Mouse (Mus musculus) spleen, postnatal 36 days (tissue): Measurements from ENCODE around the gene Hlcs.

Source experiments
- DNase-seq, 2 experiments: peaks; one replicate each; pipeline ENCODE4 v3.0.0; 2022; ENCODE audit warnings: low spot score in 2 of 2, mixed read lengths in 1 of 2

Hlcs gene

DNA sequence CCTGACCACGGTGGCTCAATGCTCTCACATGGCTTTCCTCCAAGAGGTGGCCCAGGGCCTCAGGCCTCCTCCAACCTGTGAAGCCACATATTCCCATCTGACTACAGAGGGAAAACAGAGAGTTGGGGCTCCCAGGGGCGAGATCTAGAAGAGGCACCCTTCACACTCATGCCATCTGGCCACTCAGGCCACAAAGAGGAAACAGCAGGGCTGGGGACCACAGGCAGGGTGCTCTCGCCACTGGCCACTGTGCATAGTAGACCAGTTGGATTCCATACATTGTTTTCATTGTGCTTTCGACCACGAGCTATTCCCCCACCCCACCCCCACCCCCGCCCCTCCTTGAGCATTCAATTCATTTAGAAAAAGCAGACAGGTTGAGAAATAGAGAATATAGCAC, 151.4 kb downstream of the Hlcs start:
- DNase-seq, result no peak

DNA sequence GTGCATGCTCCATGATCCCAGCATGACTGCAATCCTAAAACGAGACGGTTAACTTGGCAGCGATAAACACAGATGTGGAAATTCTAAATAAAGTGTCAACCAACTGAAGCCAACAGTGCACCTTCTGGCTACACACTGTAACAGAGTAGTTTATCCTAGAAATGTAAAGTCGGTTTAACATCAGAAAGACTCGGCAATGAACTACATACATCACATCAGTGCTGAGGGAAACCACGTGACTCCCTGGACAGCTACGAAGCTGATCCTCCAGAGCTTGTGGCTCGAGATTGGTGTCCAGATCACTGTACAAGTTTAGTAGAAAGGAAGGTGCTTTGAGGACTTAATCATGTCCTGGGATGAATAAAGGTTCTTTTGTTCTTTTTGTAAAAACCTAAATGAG, 155.6 kb downstream of the Hlcs start:
- no peak for DNase-seq

- DNase-seq, result no peak
Observed at GRCm38 (mm10) chr16:94155041-94155653, 158.2 kb downstream of the Hlcs start.

- DNase-seq, result peak; percentile 46 to 71
Observed at GRCm38 (mm10) chr16:94150125-94151103, 163.0 kb downstream of the Hlcs start.

- DNase-seq, result peak in 1 of 2 experiments; percentile 15
Observed at GRCm38 (mm10) chr16:94148139-94148538, 165.2 kb downstream of the Hlcs start.

DNA sequence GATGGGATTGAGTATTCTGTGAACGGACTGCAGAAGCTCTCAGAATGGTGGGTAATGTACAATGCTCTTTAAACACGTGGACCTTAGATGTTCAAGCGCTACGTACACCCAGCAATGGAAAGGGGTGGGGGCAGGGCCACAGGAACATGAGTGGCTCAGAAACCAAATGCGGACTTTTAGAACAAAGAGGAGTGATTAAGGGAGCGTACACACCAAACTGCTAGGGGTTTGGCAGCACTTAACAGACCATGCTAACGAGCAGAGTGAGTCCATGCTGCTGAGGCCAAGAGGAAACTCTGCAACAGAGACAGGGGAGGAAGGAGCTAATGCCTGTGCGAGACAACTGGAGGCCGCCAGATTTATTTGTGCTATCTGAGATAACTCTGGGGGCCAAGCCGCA, 170.0 kb downstream of the Hlcs start:
- no peak for DNase-seq

GRCm38 (mm10) chr16:94140746-94141145, 172.6 kb downstream of the Hlcs start:
- DNase-seq, result no peak

- DNase-seq, result no peak
Observed at GRCm38 (mm10) chr16:94134218-94134617, 179.2 kb downstream of the Hlcs start.

DNA sequence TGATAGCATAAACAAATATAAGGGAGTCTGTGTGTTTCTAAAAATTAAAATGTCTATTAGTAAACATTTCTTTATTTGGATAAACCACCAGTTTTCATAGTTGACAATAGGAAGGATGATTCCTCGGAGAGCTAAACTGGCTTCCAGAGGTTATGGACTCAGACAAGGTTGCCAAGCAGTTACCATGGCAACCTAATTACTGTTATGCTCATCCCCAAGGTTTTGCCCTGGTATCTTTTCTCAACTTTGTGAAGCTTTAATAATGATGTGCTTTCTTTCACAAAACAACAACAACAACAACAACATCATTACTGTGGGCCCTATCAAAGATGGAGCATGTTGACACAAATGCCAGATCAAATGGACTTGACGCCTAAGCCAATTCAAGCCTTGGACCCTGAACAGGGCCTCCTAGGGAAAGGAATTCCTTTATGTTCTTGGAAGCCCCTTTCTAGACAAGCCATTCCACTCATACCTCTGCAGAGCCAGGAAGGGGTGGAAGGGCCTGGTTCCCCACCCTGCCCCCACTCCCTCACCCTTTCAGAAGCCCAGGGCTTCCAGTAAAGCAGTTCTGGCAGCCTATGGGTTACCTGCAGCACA, 185.0 kb downstream of the Hlcs start:
- DNase-seq, result no peak

GRCm38 (mm10) chr16:94126200-94126599, 187.2 kb downstream of the Hlcs start:
- no peak for DNase-seq

DNA sequence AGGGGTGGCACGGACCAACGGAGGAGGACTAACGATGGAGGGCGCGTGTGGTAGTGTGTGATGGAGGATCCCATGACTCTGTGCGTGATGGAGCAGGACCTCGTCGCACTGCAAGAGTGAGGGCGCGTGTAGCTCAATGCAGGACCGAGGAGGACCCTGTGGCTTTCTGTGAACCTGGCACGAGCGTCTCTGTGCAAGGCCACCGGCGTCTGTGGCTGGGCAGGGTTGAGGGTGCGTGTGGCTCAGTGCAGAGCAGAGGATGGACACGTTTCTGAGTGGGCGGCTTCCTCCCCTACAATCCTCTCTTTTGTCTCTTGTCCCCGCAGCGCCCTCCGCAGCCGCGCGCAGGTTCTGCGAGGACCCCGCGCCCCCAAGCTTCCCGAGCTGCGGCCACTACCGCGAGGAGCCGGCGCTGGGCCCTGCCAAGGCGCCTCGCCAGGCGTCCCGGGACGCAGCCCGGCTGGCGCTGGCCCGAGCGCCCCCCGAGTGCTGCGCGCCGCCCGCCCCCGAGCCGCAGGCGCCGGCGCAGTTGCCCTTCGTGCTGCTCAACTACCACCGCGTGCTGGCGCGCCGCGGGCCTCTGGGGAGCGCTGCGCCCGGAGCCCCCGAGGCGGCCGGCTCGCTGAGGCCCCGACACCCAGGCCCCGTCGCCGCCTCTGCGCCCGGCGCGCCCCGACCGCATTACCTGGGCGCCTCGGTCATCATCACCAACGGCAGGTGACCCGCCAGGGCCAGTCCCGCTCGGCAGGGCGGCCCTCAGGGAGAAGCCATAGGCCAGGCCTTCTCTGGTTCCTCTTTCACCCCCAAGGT, 188.0 kb downstream of the Hlcs start:
- DNase-seq, result no peak

DNA sequence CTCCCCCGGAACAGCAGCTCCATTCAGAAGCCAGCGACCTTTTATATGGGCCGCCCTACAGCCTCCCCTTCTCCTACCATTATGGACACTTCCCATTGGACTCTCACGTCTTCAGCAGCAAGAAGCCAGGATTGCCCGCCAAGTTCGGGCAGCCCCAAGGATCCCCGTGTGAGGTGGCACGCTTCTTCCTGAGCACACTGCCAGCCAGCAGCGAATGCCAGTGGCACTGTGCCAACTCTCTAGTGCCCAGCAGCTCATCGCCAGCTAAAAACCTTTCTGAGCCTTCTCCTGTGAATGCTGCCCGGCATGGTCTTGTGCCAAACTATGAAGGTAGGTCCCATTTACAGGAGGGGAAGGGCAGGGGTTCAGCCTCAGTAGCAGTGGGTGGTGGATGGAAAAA, 190.1 kb downstream of the Hlcs start:
- DNase-seq, result no peak

GRCm38 (mm10) chr16:94122347-94122746, 191.0 kb downstream of the Hlcs start:
- DNase-seq, result no peak

DNA sequence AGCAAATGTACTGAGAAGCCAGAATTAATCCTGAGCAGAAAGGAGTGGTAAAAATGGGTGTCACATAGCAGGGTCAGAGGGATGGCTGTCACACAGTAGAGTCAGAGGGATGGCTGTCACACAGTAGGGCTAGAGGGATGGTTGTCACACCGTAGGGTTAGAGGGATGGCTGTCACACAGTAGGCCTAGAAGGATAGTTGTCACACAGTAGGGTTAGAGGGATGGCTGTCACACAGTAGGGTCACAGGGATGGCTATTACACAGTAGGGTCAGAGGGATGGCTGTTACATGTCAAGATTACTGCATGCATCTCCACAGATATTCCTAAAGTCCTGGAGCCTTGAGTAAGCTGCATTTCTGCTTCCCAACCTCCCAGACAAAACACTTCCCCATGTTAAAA, 195.0 kb downstream of the Hlcs start:
- no peak for DNase-seq

DNA sequence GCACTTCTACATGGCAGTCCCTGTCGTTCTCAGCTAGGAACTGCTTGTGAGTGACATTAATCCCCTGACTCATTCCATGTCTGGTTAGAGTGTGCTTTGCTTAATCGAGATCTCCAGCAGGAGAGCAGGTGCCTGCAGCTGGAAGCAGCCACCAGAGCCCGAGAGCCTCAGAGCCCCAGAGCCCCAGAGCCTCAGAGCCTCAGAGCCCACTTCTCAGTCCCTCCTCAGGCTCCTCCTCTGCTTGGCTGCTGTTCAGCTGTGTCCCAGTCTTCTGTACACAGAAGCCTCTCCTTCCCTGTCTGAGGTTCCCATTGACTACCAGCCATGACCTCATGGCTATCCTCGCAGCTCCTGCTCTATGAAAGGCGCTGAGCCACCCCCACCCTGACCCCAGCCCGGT, 196.0 kb downstream of the Hlcs start:
- DNase-seq, result no peak

DNA sequence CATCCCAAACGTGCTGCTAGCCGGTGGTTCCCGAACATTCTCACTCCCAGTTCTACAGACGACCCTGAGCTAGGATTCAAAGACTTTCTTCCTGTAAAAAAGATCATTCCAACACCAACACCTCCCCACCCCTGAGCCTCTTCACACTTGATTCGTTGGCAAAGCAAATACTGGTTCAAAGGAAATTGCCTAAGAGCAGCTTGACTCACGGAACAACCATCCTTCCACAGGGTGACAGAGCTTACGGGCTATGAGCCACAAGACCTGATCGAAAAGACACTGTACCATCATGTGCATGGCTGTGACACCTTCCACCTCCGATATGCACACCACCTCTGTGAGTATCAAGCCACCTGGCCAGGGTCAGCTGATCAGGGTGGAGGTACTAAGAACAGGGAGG, 198.7 kb downstream of the Hlcs start:
- no peak for DNase-seq

DNA sequence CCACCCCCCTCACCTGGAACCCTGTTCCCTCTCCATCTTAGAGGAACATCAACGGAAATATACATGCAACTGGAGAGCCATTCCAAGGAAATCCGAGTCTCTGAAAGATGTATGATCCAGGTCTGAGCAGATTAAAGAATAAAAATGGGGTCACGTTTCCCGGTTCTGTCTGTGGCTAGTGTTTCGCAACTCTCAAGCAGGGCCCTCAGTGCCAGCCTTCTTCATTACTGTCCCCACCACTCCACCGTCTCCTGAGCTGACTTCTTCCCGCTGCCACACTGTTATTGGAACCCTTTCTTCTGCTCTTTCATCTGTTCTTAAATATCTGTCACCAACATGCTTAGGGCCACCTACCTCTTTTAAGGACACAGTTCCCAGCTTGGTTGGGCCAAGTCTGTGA, 200.2 kb downstream of the Hlcs start:
- DNase-seq, result no peak

GRCm38 (mm10) chr16:94097724-94098455, 215.5 kb downstream of the Hlcs start:
- DNase-seq, result no peak

GRCm38 (mm10) chr16:94096479-94096878, 216.9 kb downstream of the Hlcs start:
- DNase-seq, result no peak

- no peak for DNase-seq
Observed at GRCm38 (mm10) chr16:94095109-94095822, 218.1 kb downstream of the Hlcs start.
